25 mouse cellular contexts compared by ENCODE assay signal in genomic region chr19:55216876-55217275, GRCm38 (mm10). TPM values are rescaled to one million over a fixed set of nuclear protein-coding genes. Genes with fewer than 3 reads are reported as not detected.
A peak's percentile ranks its signal among the peaks of the same experiment; 100 is the strongest.
DNase-seq lines count a peak whose midpoint lies in the region; ATAC-seq and TF ChIP-seq lines count a peak whose summit lies in the region.
"Had no signal": no experiment of that assay in that cellular context is flagged by ENCODE, and none has a peak within 500 bp of the region (broad histone marks: within the 10 kb centered on the region; RNA-seq: fewer than 3 reads in every experiment).

No protein-coding gene starts in this region.

- no peaks in the 10 kb centered on the region for H3K9me3 ChIP-seq in lung, embryonic 14.5 days (ENCODE audit: low read depth, low read length)
- H3K9me3 ChIP-seq in hindbrain, embryonic 14.5 days (ENCODE audit: control insufficient read depth, low read length) = no peaks in the 10 kb centered on the region
- H3K9me3 ChIP-seq: embryonic facial prominence, embryonic 12.5 days; heart, embryonic 15.5 days; limb, embryonic 13.5 days; midbrain, embryonic 13.5 days; neural tube, embryonic 13.5 days had no signal

- H3K4me1 ChIP-seq in kidney, adult 2 months (ENCODE audit: control insufficient read depth, insufficient read depth, low read length) = no peaks in the 10 kb centered on the region
- 0 out of 2 replicates have a peak, but pooled peaks cover 5% of the 10 kb centered on the region for H3K4me1 ChIP-seq in lung, embryonic 14.5 days (ENCODE audit: insufficient read depth)
- no peaks in the 10 kb centered on the region for H3K4me1 ChIP-seq in hindbrain, embryonic 14.5 days (replicated peaks; ENCODE audit: control insufficient read depth, insufficient read depth, low read length)
- H3K4me1 ChIP-seq: embryonic facial prominence, embryonic 12.5 days had no signal

- 91% methylated on average over 4 of the region's 4 CpGs for WGBS in kidney, adult 2 months
- 82% methylated on average over 4 of the region's 4 CpGs for WGBS in lung, embryonic 14.5 days
- 88% methylated on average over 4 of the region's 4 CpGs for WGBS in hindbrain, embryonic 14.5 days

- DNase-seq in kidney, adult 2 months = no peak
- DNase-seq in kidney, adult 9 months = no peak
- DNase-seq in lung, embryonic 14.5 days = no peak
- no peak for DNase-seq in lung, postnatal 14 days
- peak; percentile 51 for DNase-seq in 3134 (ENCODE audit: extremely low read depth, insufficient read length, low spot score)
- peak; percentile 81 for DNase-seq in adipocyte (ENCODE audit: low spot score)
- no peak for DNase-seq in hindbrain, embryonic 14.5 days (ENCODE audit: low spot score)
- DNase-seq: adrenal gland, postnatal 14 days; cerebellum, adult 9-11 months; gastrocnemius, postnatal 10 days; heart, postnatal 4 days; spleen, adult 18-20 months; thymus, adult 2 months had no signal

- TF ChIP-seq CTCF in kidney, adult 2 months (conservative IDR thresholded peaks at IDR 0.05; ENCODE audit: insufficient read depth, insufficient read length, low read depth, low read length) = no peak
- TF ChIP-seq CTCF in lung, embryonic 14.5 days (IDR thresholded peaks at IDR 0.05; ENCODE audit: low read depth) = no peak

- H3K4me3 ChIP-seq in kidney, adult 2 months (ENCODE audit: insufficient read depth, low read depth, low read length) = peak overlapping the region; percentile 30; the same call in 1 of the 2 replicates
- no peak overlapping the region for H3K4me3 ChIP-seq in lung, embryonic 14.5 days (ENCODE audit: low read depth, low read length)
- H3K4me3 ChIP-seq in hindbrain, embryonic 14.5 days (replicated peaks; ENCODE audit: low read length) = no peak overlapping the region
- H3K4me3 ChIP-seq: embryonic facial prominence, embryonic 12.5 days; erythroblast, embryonic 14.5 days; heart, embryonic 15.5 days; limb, embryonic 13.5 days; midbrain, embryonic 13.5 days; neural tube, embryonic 13.5 days had no signal

- peak overlapping the region; percentile 76 for H3K27ac ChIP-seq in kidney, adult 2 months (ENCODE audit: insufficient read depth, low read depth, low read length)
- 0 out of 2 replicates have a peak overlapping the region, but pooled peaks have one; percentile 18 for H3K27ac ChIP-seq in lung, embryonic 14.5 days (ENCODE audit: low read depth)
- H3K27ac ChIP-seq in hindbrain, embryonic 14.5 days = no peak overlapping the region
- H3K27ac ChIP-seq: embryonic facial prominence, embryonic 12.5 days; heart, embryonic 15.5 days; limb, embryonic 13.5 days; liver, embryonic 14.5 days; midbrain, embryonic 13.5 days; neural tube, embryonic 13.5 days had no signal

- H3K27me3 ChIP-seq in kidney, adult 2 months (replicated peaks; ENCODE audit: control insufficient read depth, insufficient read depth, low read length) = no peaks in the 10 kb centered on the region
- H3K27me3 ChIP-seq in lung, embryonic 14.5 days (ENCODE audit: insufficient read depth, low read length) = 0 out of 2 replicates have a peak, but pooled peaks cover 4% of the 10 kb centered on the region
- no peaks in the 10 kb centered on the region for H3K27me3 ChIP-seq in hindbrain, embryonic 14.5 days (ENCODE audit: control insufficient read depth, insufficient read depth, low read length)
- H3K27me3 ChIP-seq: embryonic facial prominence, embryonic 12.5 days; heart, embryonic 15.5 days had no signal

- no peak overlapping the region for H3K9ac ChIP-seq in lung, embryonic 14.5 days
- no peak overlapping the region for H3K9ac ChIP-seq in hindbrain, embryonic 14.5 days
- H3K9ac ChIP-seq: embryonic facial prominence, embryonic 12.5 days; forebrain, postnatal 0 days; heart, embryonic 15.5 days; limb, embryonic 13.5 days; liver, embryonic 14.5 days; midbrain, embryonic 13.5 days; neural tube, embryonic 13.5 days had no signal

- no peak overlapping the region for H3K4me2 ChIP-seq in lung, embryonic 14.5 days
- H3K4me2 ChIP-seq in hindbrain, embryonic 14.5 days (replicated peaks) = no peak overlapping the region
- H3K4me2 ChIP-seq: embryonic facial prominence, embryonic 12.5 days; heart, embryonic 15.5 days; limb, embryonic 13.5 days; midbrain, embryonic 13.5 days; neural tube, embryonic 13.5 days had no signal

- H3K36me3 ChIP-seq in kidney, adult 2 months (ENCODE audit: control insufficient read depth, insufficient read depth, low read length) = no peaks in the 10 kb centered on the region
- no peaks in the 10 kb centered on the region for H3K36me3 ChIP-seq in lung, embryonic 14.5 days (ENCODE audit: insufficient read depth)
- H3K36me3 ChIP-seq in hindbrain, embryonic 14.5 days (replicated peaks; ENCODE audit: control insufficient read depth, insufficient read depth) = no peaks in the 10 kb centered on the region
- H3K36me3 ChIP-seq: embryonic facial prominence, embryonic 12.5 days; heart, embryonic 15.5 days; limb, embryonic 13.5 days; midbrain, embryonic 13.5 days; neural tube, embryonic 13.5 days had no signal

- no peak for ATAC-seq in lung, embryonic 14.5 days (ENCODE audit: insufficient read depth)
- no peak for ATAC-seq in frontal cortex, adult (ENCODE audit: low TSS enrichment)
- ATAC-seq in hindbrain, embryonic 14.5 days (ENCODE audit: low FRiP score) = no peak
- ATAC-seq: forebrain, postnatal 0 days; hindbrain, embryonic 16.5 days; intestine, embryonic 16.5 days; midbrain, embryonic 13.5 days had no signal

- no peak for TF ChIP-seq POLR2A in kidney, adult 2 months (IDR thresholded peaks at IDR 0.05; ENCODE audit: low read depth, low read length)

RNA-seq across cellular contexts. Expression of gene Gucy2g, which starts 24.2 kb away (rescaled TPM):
- polyA plus RNA-seq in kidney, adult 2 months (2012; rRNA removed) = 0.88 and 1.1 TPM in 2 replicates
- not detected in 2 replicates for polyA plus RNA-seq in lung, embryonic 14.5 days (2014; fragmentation: Nextera tagmentation; extraction: Ambion mirVana)
- 0.08 and 0.09 TPM in 2 replicates for polyA plus RNA-seq in hindbrain, embryonic 14.5 days (2014; fragmentation: Nextera tagmentation; extraction: Ambion mirVana)
- polyA plus RNA-seq: embryonic facial prominence, embryonic 12.5 days; erythroblast, embryonic 14.5 days; heart, embryonic 15.5 days; limb, embryonic 13.5 days; neural tube, embryonic 13.5 days; stomach, embryonic 14.5 days had no signal

RNA-seq across cellular contexts. Expression of gene Acsl5, which starts 34.9 kb away (rescaled TPM):
- polyA plus RNA-seq in kidney, adult 2 months (2012; rRNA removed) = 26.8 and 29.3 TPM in 2 replicates
- polyA plus RNA-seq in lung, embryonic 14.5 days (2014; fragmentation: Nextera tagmentation; extraction: Ambion mirVana) = 60.1 and 69.3 TPM in 2 replicates
- polyA plus RNA-seq in hindbrain, embryonic 14.5 days (2014; fragmentation: Nextera tagmentation; extraction: Ambion mirVana) = 17.3 and 23.4 TPM in 2 replicates

RNA-seq across cellular contexts. Expression of gene Tectb, which starts 36.3 kb away (rescaled TPM):
- polyA plus RNA-seq in kidney, adult 2 months (2012; rRNA removed) = 0.04 and 0.09 TPM in 2 replicates
- polyA plus RNA-seq in lung, embryonic 14.5 days (2014; fragmentation: Nextera tagmentation; extraction: Ambion mirVana) = not detected in 2 replicates
- 0.37 TPM in 1 of 2 replicates, not detected in the other for polyA plus RNA-seq in hindbrain, embryonic 14.5 days (2014; fragmentation: Nextera tagmentation; extraction: Ambion mirVana)
- polyA plus RNA-seq: erythroblast, embryonic 14.5 days; heart, embryonic 15.5 days; hindbrain, embryonic 16.5 days; limb, embryonic 13.5 days had no signal

Comparison
In these comparisons a context has a peak if more than half of its experiments do, and no peak if none do; other contexts are left out.
1. DNase-seq: peak in 3134 (single experiment) and adipocyte (single experiment); none in kidney, adult 2 months (single experiment), kidney, adult 9 months (single experiment), lung, embryonic 14.5 days (single experiment), lung, postnatal 14 days (single experiment) and hindbrain, embryonic 14.5 days (single experiment).